12 mouse cellular contexts compared by ENCODE assay signal in genomic region chr2:181048986-181049385, GRCm38 (mm10). TPM values are rescaled to one million over a fixed set of nuclear protein-coding genes. Genes with fewer than 3 reads are reported as not detected.
"Had no signal": no experiment of that assay in that cellular context is flagged by ENCODE, and none has a peak within 500 bp of the region (broad histone marks: within the 10 kb centered on the region; RNA-seq: fewer than 3 reads in every experiment).

No protein-coding gene starts in this region.

- DNase-seq: right cerebral cortex, adult 18-20 months; right cerebral cortex, postnatal 25 days; right cerebral cortex, postnatal 4 days; spleen, adult 18-20 months; thymus, adult 18-20 months; thymus, adult 2 months; thymus, postnatal 14 days; thymus, postnatal 25 days; thymus, postnatal 36 days; thymus, postnatal 4 days had no signal

RNA-seq across cellular contexts. Expression of gene Chrna4, which starts 5.6 kb away (rescaled TPM):
- total RNA-seq: neutrophil, adult 5-6 weeks had no signal
- polyA plus RNA-seq: spleen, adult 2 months had no signal
